ENCODE assay signal across 7 mouse cellular contexts in genomic region chr19:15981861-15982260, GRCm38 (mm10). TPM values are rescaled to one million over a fixed set of nuclear protein-coding genes. Genes with fewer than 3 reads are reported as not detected.
A peak's percentile ranks its signal among the peaks of the same experiment; 100 is the strongest.
DNase-seq lines count a peak whose midpoint lies in the region; TF ChIP-seq lines count a peak whose summit lies in the region.

No protein-coding gene starts in this region.

- intact Hi-C loops in heart, postnatal 36 days (cut with DNase I): loop anchor here (5.0 kb wide), 3 partner anchors 55 to 2000 kb away; no protein-coding TSS in a partner anchor

- no peaks in the 10 kb centered on the region for H3K79me2 ChIP-seq in CH12.LX (replicated peaks; ENCODE audit: control insufficient read depth, extremely low read depth, insufficient read depth, poor library complexity, severe bottlenecking)

- no peak overlapping the region for H3K4me2 ChIP-seq in CH12.LX (ENCODE audit: insufficient read depth, low read depth, poor library complexity, severe bottlenecking)

- peak; percentile 84 for TF ChIP-seq RAD21 in CH12.LX (IDR thresholded peaks at IDR 0.05; ENCODE audit: low read depth, low read length)

- H3K4me3 ChIP-seq in CH12.LX (replicated peaks in 1 of 3; ENCODE audit: low read depth in 2 of 3, low read length in 2 of 3, poor library complexity in 1 of 3): no peak overlapping the region

- no peak overlapping the region for H3K27ac ChIP-seq in CH12.LX (ENCODE audit: insufficient read depth, low read depth)

- TF ChIP-seq POLR2A in CH12.LX (IDR thresholded peaks at IDR 0.05; ENCODE audit: low read depth, low read length): no peak

- dilution Hi-C loops in CH12.LX (cut with MboI; ENCODE audit: extremely low pct_ligation_motif_present, extremely low pct_unique_long_range_greater_than_20kb, low sequenced_read_pairs): no loop called here

- no peaks in the 10 kb centered on the region for H3K9me3 ChIP-seq in CH12.LX (replicated peaks; ENCODE audit: low read length)

- H3K4me1 ChIP-seq in CH12.LX (ENCODE audit: control insufficient read depth in 1 of 2, insufficient read depth in 2 of 2): peaks cover 4 to 29% of the 10 kb centered on the region in 2 experiments

- peak; percentile 67 to 87 for TF ChIP-seq CTCF in CH12.LX (conservative IDR thresholded peaks at IDR 0.05 in 1 of 2, IDR thresholded peaks at IDR 0.05 in 1 of 2; ENCODE audit: low read depth in 2 of 2, low read length in 2 of 2)

- peak; percentile 79 for DNase-seq in CH12.LX (ENCODE audit: extremely low read depth)
- DNase-seq in NIH3T3 (ENCODE audit: low read depth): peak; percentile 90
- peak; percentile 79 to 81 for DNase-seq in cerebellum, postnatal 14 days
- DNase-seq in heart, postnatal 36 days: peak; percentile 28 to 52
- peak; percentile 62 for DNase-seq in layer of hippocampus, adult 11-12 months (ENCODE audit: low spot score)
- DNase-seq in lung, postnatal 36 days: peak; percentile 85
- peak; percentile 56 to 74 for DNase-seq in right cerebral cortex, adult 2 months (ENCODE audit: low spot score in 2 of 2)

- H3K9ac ChIP-seq in CH12.LX (ENCODE audit: insufficient read depth, low read depth): no peak overlapping the region

- H3K36me3 ChIP-seq in CH12.LX (replicated peaks in 1 of 2; ENCODE audit: control insufficient read depth in 1 of 2, insufficient read depth in 1 of 2, low read length in 1 of 2): peaks cover 0 to 37% of the 10 kb centered on the region in 2 experiments

- TF ChIP-seq EP300 in CH12.LX (IDR thresholded peaks at IDR 0.05; ENCODE audit: low read length): no peak

- in situ Hi-C loops in CH12.LX (cut with MboI; ENCODE audit: low pct_ligation_motif_present, low pct_unique_long_range_greater_than_20kb, low sequenced_read_pairs): no loop called here

- H3K27me3 ChIP-seq in CH12.LX (replicated peaks): no peaks in the 10 kb centered on the region

TF ChIP-seq in CH12.LX, 34 proteins besides CTCF, POLR2A, EP300 and RAD21:
- TF ChIP-seq JUND (conservative IDR thresholded peaks at IDR 0.05; ENCODE audit: low read depth, low read length): no peak
- TF ChIP-seq USF2 (conservative IDR thresholded peaks at IDR 0.05; ENCODE audit: low read depth, low read length): no peak
- peak; percentile 50 for TF ChIP-seq SMC3 (IDR thresholded peaks at IDR 0.05; ENCODE audit: low read depth, low read length)
- no peak for TF ChIP-seq MYC (IDR thresholded peaks at IDR 0.05; ENCODE audit: low read depth, low read length)
TF ChIP-seq in CH12.LX: peak in this region for 1.

RNA-seq across cellular contexts. Expression of gene Cep78, which starts 2.9 kb away (rescaled TPM):
- total RNA-seq in CH12.LX (2012; rRNA removed): 9.9 and 10.2 TPM in 2 replicates
- total RNA-seq in CH12.LX (2014; rRNA removed): 18.3 and 19.2 TPM in 2 replicates
- polyA plus RNA-seq in CH12.LX (2012; ENCODE audit: insufficient read length, low read depth): 11.7 and 12.2 TPM in 2 replicates
- 1 to 10 TPM; 3.7 to 3.9 TPM for total RNA-seq in heart, postnatal 36 days (2021)

RNA-seq across cellular contexts. Expression of gene Psat1, which starts 34.7 kb away (rescaled TPM):
- 235 and 340 TPM in 2 replicates for total RNA-seq in CH12.LX (2012; rRNA removed)
- total RNA-seq in CH12.LX (2014; rRNA removed): 516 and 549 TPM in 2 replicates
- polyA plus RNA-seq in CH12.LX (2012; ENCODE audit: insufficient read length, low read depth): 395 and 423 TPM in 2 replicates
- total RNA-seq in heart, postnatal 36 days (2021): 1 to 10 TPM; 4.2 to 6.2 TPM

Comparison
In these comparisons a context has a peak if more than half of its experiments do, and no peak if none do; other contexts are left out.
1. DNase-seq: peak in every context shown above with its lines; median percentile 90 in NIH3T3; 85 in lung, postnatal 36 days; 80 in cerebellum, postnatal 14 days; 79 in CH12.LX; 65 in right cerebral cortex, adult 2 months; 62 in layer of hippocampus, adult 11-12 months; 40 in heart, postnatal 36 days.
2. RNA of gene Psat1, which starts 34.7 kb away (total RNA-seq): 235 to 549 TPM in CH12.LX; 4.2 to 6.2 TPM in heart, postnatal 36 days; every median in the first group is over 10 times any median in the second.